Mouse (Mus musculus) megakaryocyte, embryonic 14.5 days (primary cell): Measurements from ENCODE around the gene Tspan1.

Source experiments
- FLI1 ChIP-seq: IDR thresholded peaks from 2 replicates; pipeline ENCODE4 v1.6.1; 2012; ENCODE audit warnings: low read length, inconsistent platforms, mixed read lengths
- GATA1 ChIP-seq: IDR thresholded peaks from 3 replicates; pipeline ENCODE4 v1.6.1; 2012; ENCODE audit warnings: mixed read lengths, low read length, inconsistent platforms, borderline replicate concordance

DNA sequence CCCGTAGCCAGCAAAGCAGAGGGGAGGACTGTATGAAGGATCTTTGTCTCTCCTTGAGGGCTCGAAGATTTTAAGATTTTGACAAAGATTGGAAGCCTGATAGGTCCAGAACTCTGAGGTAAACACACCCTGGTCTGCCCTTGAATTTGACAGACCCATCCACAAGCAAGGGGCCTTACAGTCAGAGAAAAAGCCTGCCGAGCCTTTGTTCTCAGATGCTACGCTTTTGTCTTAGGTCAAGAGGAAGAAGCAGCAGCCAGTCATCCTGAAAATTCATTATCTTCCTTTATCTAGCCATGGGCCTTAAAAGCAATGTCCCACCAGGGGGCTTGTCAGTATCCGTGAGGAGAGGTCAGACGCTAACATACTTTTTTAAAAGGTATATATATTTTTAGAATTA is 39.4 kb downstream of the Tspan1 start:
- no peak for TF ChIP-seq GATA1
- no peak for TF ChIP-seq FLI1
